Mouse (Mus musculus) Patski (cell line): ENCODE results near the gene Rrp1. TPM values are rescaled to one million over a fixed set of nuclear protein-coding genes. Genes with fewer than 3 reads are reported as not detected.
A peak's percentile ranks its signal among the peaks of the same experiment; 100 is the strongest.

ENCODE experiments used
- ATAC-seq: fragments of 100-300 bp; one replicate; pipeline ENCODE4 v1.8.0; 2021
- CTCF ChIA-PET: fragments of 350-600 bp; sonication (Branson Sonifier 250); formaldehyde crosslinking; loops from one replicate; lab custom pipeline; 2022; ENCODE audit warnings: inconsistent platforms; lab: Charles Lee
- POLR2A ChIA-PET: fragments of 350-600 bp; sonication (Branson Sonifier 250); formaldehyde crosslinking; loops from one replicate; lab custom pipeline; 2022; ENCODE audit warnings: antibody characterized with exemption, inconsistent platforms; lab: Charles Lee
- DNase-seq: peaks from one replicate; pipeline ENCODE4 v3.0.0-alpha.2; 2011; ENCODE audit warnings: low read depth, low spot score
- H3K27me3 ChIP-seq: fragments of 371-371 bp; one replicate; pipeline ENCODE4 v1.5.1; 2021
- CTCF ChIP-seq: fragments of 100-300 bp; IDR thresholded peaks from one replicate; pipeline ENCODE4 v1.5.1; 2021
- in situ Hi-C: fragments of 300-500 bp; cut with MboI; formaldehyde crosslinking; loops from 3 replicates; pipeline ENCODE4 v1.11.1; 2018; ENCODE audit warnings: low pct_unique_long_range_greater_than_20kb, mixed read lengths
- polyA plus RNA-seq: library from polyadenylated mRNA; unstranded; gene quantifications from one replicate; pipeline ENCODE4 v1.2.3, GENCODE M21; 2021

Rrp1 gene
- polyA plus RNA-seq, 1 experiment from 2014 or later, result 297 TPM

DNA sequence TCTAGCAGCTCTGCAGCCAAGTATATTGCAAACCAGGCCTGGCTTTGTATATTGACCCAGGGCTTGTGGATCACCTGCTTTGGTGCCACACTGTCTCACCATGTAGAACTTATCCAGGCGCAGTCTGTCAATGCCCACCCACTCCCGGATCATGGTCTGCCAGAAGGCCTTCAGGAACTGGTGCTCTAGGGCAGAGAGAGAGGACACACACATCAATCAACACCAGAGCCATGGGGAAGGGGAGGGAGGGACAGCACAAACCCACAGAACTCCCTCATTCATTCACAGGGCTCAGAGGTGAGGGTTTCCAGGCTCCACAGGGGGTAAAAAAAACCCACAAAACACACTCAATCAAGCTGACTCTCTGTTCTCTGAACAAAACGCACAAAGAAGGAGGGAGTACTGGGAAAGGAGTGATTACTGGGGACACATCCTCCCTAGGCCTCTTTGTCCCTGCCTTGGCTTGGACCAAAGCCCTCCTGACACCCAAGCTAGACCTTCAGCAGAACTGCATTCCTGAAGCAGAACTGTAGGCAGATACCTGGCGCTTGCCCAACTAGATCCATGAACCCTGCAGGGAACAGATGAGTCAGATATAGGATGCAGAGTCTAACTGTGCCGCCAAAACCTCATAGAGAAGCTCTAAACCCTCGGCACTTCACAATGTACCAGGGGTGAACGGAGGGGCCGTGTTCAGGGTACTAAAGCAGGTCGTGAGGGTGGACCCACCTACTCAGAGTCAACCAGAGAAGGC is 3.6 kb downstream of the Rrp1 start:
- ChIA-PET POLR2A (interaction anchor here (0.9 to 1.0 kb wide), 2 partner anchors 147 to 165 kb away, joined by 3 read pairs; partner anchors contain the start of gene Trappc10), CTCF (interaction anchor here (0.6 to 1.5 kb wide), 3 partner anchors 10 to 131 kb away, joined by 3 to 4 read pairs (median 3); no protein-coding TSS in a partner anchor)
- ATAC-seq (peak; percentile 48), DNase-seq (no peak)
- H3K27me3 ChIP-seq, result no peaks in the 10 kb centered on the region
- in situ Hi-C loops, result no loop called here
- no peak for TF ChIP-seq CTCF

- no peak for DNase-seq
- no peak for ATAC-seq
- CTCF ChIA-PET, result no interaction called here
- no peak for TF ChIP-seq CTCF
- no peaks in the 10 kb centered on the region for H3K27me3 ChIP-seq
- in situ Hi-C loops, result no loop called here
- POLR2A ChIA-PET, result no interaction called here
Measured at GRCm38 (mm10) chr10:78407132-78407531, 5.7 kb downstream of the Rrp1 start.

- POLR2A ChIA-PET, result no interaction called here
- ATAC-seq, result no peak
- DNase-seq, result no peak
- H3K27me3 ChIP-seq, result no peaks in the 10 kb centered on the region
- in situ Hi-C loops, result no loop called here
- CTCF ChIA-PET, result no interaction called here
- TF ChIP-seq CTCF, result no peak
Measured at GRCm38 (mm10) chr10:78406152-78406551, 6.7 kb downstream of the Rrp1 start.

- CTCF ChIA-PET, result no interaction called here
- no peak for TF ChIP-seq CTCF
- in situ Hi-C loops, result no loop called here
Measured at GRCm38 (mm10) chr10:78402301-78402922, 10.4 kb downstream of the Rrp1 start.

GRCm38 (mm10) chr10:78401127-78401526 is 11.7 kb downstream of the Rrp1 start:
- no peak for TF ChIP-seq CTCF
- in situ Hi-C loops, result no loop called here
- ChIA-PET POLR2A (no interaction called here), CTCF (interaction anchor here (0.8 kb wide), 1 partner anchor 11 kb away, joined by 3 read pairs; the partner anchor contains the start of gene Rrp1)
- ATAC-seq, result no peak
- H3K27me3 ChIP-seq, result no peaks in the 10 kb centered on the region
- no peak for DNase-seq

More at GRCm38 (mm10) chr10:78402301-78402922, 10.4 kb downstream of the Rrp1 start:
- POLR2A ChIA-PET, result no interaction called here
- peak; percentile 32 for ATAC-seq
- no peaks in the 10 kb centered on the region for H3K27me3 ChIP-seq
- DNase-seq, result no peak

- DNase-seq (peak; percentile 83), ATAC-seq (peak; percentile 44)
- TF ChIP-seq CTCF, result no peak
- ChIA-PET POLR2A (interaction anchor here (0.6 to 1.0 kb wide), 2 partner anchors 14 to 201 kb away, joined by 3 to 5 read pairs; no protein-coding TSS in a partner anchor), CTCF (interaction anchor here (1.1 to 1.9 kb wide), 2 partner anchors 9 to 14 kb away, joined by 3 to 5 read pairs; partner anchors contain the start of gene Rrp1)
- in situ Hi-C loops, result loop anchor here (10.0 to 25.0 kb wide), 2 partner anchors 214 to 362 kb away; partner anchors contain the start of genes Aire, Dnmt3l and Pwp2
- H3K27me3 ChIP-seq, result no peaks in the 10 kb centered on the region
Measured at GRCm38 (mm10) chr10:78399090-78399657, 13.7 kb downstream of the Rrp1 start.

DNA sequence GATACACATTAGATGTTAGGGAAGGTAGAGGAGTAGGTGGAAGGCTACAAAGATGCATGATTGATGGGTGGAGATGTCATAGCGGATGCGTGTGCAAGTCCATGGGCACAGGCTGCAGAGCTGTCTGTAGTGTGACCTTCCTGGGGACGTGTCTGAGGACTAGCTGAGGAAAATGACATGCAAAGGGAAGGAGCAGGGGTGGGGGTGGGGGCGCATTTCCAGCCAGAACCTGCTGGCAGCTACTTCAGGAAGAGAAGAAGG is 16.3 kb downstream of the Rrp1 start:
- H3K27me3 ChIP-seq, result no peaks in the 10 kb centered on the region
- POLR2A ChIA-PET, result no interaction called here
- in situ Hi-C loops, result loop anchor here (10.0 to 25.0 kb wide), 2 partner anchors 212 to 359 kb away; partner anchors contain the start of genes Aire, Dnmt3l and Pwp2
- CTCF ChIA-PET, result interaction anchor here (1.4 kb wide), 1 partner anchor 16 kb away, joined by 4 read pairs; the partner anchor contains the start of gene Rrp1
- ATAC-seq (no peak), DNase-seq (no peak)
- no peak for TF ChIP-seq CTCF

- POLR2A ChIA-PET, result no interaction called here
Measured at GRCm38 (mm10) chr10:78395819-78396624, 16.8 kb downstream of the Rrp1 start.

DNA sequence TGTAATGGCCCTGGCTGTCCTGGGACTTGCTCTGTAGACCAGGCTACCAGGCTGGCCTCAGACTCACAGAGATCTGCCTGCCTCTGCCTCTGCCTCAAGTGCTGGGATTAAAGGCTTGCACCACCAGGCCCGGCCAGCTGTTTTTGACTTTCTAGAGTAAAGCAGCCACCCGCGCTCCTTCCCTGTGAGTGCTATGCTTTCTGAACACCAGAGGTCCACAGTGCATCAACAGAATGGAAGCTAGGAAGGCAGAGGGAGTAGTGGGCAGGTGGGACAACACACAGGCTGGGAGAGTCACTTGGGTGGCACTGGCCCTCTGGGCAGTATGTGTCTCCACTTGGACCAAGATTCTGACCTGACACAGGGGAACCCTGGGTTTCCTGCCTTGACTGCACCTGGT is 17.5 kb downstream of the Rrp1 start:
- no peak for DNase-seq
- TF ChIP-seq CTCF, result no peak
- H3K27me3 ChIP-seq, result no peaks in the 10 kb centered on the region
- ATAC-seq, result no peak
- ChIA-PET POLR2A (no interaction called here), CTCF (interaction anchor here (1.4 kb wide), 2 partner anchors 17 to 40 kb away, joined by 3 to 4 read pairs; partner anchors contain the start of gene Rrp1)
- in situ Hi-C loops, result loop anchor here (10.0 to 25.0 kb wide), 2 partner anchors 211 to 358 kb away; partner anchors contain the start of genes Aire, Dnmt3l and Pwp2

More at GRCm38 (mm10) chr10:78395819-78396624, 16.8 kb downstream of the Rrp1 start:
- CTCF ChIA-PET, result interaction anchor here (1.4 kb wide), 2 partner anchors 17 to 40 kb away, joined by 3 to 4 read pairs; partner anchors contain the start of gene Rrp1
- H3K27me3 ChIP-seq, result no peaks in the 10 kb centered on the region
- ATAC-seq (no peak), DNase-seq (no peak)
- TF ChIP-seq CTCF, result no peak
- in situ Hi-C loops, result loop anchor here (10.0 to 25.0 kb wide), 2 partner anchors 211 to 359 kb away; partner anchors contain the start of genes Aire, Dnmt3l and Pwp2
